Mouse (Mus musculus): Measurements from ENCODE around the gene Hspd1.

Hspd1 gene

DNA sequence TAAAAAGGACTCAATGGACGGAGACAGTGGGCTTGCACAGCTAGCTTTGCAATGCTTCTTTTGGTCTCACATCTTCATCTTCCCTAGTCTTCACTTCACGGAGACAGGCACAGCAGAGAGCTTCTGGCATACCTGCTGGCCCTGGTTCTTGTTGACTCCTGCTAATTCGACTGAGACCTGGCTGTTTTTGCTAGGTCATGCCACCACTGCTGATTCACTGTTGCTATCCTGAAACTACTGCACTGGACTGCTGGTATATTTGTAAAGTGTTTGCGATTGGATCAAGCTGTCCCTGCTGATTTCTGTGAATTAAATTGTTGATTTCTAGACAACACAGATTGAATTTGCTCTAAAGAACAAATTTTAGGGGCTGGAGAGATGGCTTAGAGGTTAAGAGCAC is 46.4 kb downstream of the Hspd1 start:
- in situ Hi-C loops (cut with MseI, MboI): no loop called here

DNA sequence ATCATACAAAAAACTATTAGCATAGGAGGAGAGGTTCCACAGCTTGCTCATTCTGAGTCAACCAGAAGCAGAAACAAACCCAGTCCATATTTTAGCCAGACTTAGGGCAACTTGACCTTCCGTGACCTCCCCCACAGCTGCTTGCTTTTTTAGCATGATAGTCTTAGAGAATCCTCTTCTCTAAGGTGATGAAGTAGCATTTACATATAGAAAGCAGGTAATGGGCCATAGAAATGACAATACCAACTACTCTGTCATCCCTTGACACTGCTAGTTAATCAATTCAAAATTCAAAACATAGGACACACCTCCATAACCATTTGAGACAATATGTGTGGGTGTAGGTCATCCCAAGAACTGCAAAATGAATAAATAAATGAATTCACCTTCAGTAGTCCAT is 48.1 kb downstream of the Hspd1 start:
- in situ Hi-C loops (cut with MseI, MboI): no loop called here

DNA sequence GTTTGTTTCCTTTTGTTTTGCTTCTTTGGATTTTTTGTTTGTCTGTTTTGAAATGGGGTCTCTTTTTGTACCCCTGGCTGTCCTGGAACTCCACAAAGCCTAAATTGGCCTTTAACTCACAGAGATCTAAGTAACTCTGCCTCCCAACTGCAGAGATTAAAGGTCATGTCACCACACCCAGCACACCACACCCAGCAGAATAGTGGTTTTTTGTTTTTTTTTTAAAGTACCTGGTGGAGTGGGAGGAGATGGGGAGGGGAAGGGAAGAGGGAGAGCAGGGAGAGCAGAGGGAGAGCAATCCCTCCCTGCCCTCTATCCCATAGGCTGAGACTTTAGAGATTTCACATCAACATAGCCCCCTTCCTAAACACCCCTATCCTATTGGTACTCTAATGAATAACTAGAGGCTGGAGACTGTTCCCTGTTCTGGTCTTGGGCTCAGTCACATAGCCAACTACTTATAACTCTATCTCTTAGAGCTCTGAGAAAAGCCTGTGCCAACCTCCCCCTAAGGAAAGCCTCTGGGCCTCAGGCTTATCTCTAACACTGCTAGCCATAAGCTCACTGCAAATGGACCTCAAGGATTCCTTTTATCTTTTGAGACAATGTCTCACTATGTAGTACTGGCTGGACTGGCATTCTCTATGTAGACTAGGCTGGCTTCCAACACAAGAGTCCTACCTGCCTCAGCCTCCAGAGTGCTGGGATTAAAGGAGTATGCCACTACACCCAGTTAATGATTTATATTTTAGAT is 56.8 kb downstream of the Hspd1 start:
- in situ Hi-C loops (cut with MseI, MboI): no loop called here

DNA sequence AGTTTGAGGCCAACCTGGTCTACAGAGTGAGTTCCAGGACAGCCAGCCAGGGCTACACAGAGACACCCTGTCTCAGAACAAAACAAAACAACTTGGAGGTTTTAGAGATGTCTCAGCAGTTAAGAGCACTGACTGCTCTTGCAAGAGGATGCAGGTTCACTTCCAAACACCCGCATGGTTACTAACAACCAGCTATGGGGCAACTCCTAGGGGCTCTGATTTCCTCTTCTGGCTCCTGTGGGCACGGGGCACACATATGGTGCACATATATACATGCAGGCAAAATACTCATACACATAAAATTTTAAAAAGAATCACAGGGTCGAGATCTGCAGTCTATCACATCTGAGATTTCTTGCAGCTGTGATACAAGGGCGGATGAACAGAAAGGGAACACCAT is 58.6 kb downstream of the Hspd1 start:
- in situ Hi-C loops (cut with MseI, MboI): no loop called here

DNA sequence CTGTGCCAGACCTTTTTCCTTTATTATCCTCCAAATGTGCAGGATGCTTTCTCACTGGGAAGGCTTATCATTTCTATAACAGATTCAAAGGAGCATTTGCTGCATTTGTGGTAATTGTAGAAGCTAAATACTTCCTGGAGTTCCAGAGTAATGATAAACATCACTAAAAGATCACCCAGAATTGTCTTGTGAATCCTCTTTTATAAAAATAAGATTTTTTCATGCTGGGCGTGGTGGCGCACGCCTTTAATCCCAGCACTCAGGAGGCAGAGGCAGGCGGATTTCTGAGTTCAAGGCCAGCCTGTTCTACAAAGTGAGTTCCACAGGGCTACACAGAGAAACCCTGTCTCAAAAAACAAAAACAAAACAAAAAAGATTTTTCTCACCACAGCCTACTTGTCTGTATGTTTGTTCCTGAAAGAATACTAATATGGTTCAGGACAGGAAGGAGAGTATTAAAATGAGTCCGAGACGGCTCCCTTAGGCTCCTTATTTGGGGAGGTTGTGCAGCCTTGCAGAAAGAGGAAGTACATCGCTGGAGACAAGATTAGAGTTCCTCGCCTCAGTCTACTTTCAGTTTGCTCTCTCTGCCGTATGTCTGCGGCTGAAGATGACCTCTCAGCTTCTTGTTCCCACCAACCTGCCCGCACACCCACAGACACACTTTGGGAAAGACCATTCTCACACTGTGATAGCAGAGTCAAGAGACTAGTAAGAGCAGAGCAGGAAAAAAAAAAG is 59.4 kb downstream of the Hspd1 start:
- in situ Hi-C loops (cut with MseI, MboI): no loop called here

DNA sequence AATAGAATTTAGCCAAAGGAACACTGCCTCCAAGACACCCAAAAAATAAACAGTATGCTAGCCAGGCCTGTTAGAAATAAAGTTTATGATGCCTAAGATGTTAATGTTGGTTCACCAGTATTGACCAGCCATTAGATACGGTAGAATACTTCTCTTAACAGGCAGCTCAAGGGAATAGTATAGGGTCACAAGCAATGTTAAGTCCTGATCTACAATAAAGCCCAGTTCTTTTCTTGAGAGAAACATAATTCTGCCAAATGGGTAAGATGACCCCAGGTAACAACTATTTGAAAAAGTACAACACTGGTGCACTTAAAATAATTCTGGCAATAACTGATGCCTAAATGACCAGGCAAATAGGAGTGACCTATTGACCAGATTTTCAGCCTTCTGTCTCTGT is 60.1 kb downstream of the Hspd1 start:
- in situ Hi-C loops (cut with MseI, MboI): no loop called here
